Mouse (Mus musculus): ENCODE results near the gene Snapc2.

GRCm38 (mm10) chr8:4276111-4276465 is 23.2 kb downstream of the Snapc2 start:
- no peak for TF ChIP-seq CTCF (IDR thresholded peaks at IDR 0.05; ENCODE audit: extremely low read depth, insufficient read depth, insufficient read length, insufficient replicate concordance)
- no peak for TF ChIP-seq POLR2A (IDR thresholded peaks at IDR 0.05; ENCODE audit: low read depth, low read length)
